Mouse (Mus musculus) mouse embryonic stem cell (cell line): Measurements from ENCODE around the gene Chkb.

Source experiments
- in situ Hi-C, 2 experiments: fragments of 300-500 bp; cut with MboI; formaldehyde crosslinking; loops; 1 replicate in 1 of 2; 3 replicates in 1 of 2; pipeline ENCODE4 v1.14.3; 2019 to 2020; ENCODE audit warnings: low sequenced_read_pairs in 2 of 2, low pct_unique_long_range_greater_than_20kb in 1 of 2, mixed read lengths in 1 of 2; ENCODE audit not compliant: unreplicated experiment in 1 of 2

Gene Chkb

GRCm38 (mm10) chr15:89429352-89430221, at the start of gene Chkb, which contains the start of the genes C730034F03Rik and Gm44502:
TSS of gene Chkb (minus strand) at chr15:89429908.
TSS of gene C730034F03Rik (plus strand) at chr15:89429589.
TSS of gene Gm44502 (minus strand) at chr15:89429696.
- in situ Hi-C loops = no loop called here

GRCm38 (mm10) chr15:89478622-89479021, 48.9 kb upstream of the Chkb start:
- in situ Hi-C loops = no loop called here

DNA sequence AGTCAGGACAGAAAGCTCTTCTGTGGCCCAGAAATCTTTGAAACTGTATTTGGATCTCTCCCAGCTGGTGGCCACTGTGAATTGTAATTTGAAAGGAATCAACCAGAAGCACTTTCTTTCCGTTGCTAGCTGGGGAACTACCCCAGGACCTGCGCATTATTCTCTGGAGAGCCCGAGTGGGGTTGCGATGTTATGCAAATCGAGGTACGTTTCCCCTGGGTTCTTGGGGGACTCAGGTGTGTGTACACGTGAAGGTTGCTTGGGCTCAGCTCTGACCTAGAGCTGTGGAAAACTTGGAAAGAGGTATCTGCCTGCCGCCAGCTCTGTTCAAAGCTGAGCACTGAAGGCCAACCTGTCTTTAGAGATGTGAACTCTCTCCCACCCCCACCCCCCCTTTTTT, 48.1 kb upstream of the Chkb start:
- in situ Hi-C loops = no loop called here

GRCm38 (mm10) chr15:89477091-89477491, 47.4 kb upstream of the Chkb start, which contains the start of gene Arsa:
TSS of gene Arsa (minus strand) at chr15:89477425.
- in situ Hi-C loops = no loop called here

DNA sequence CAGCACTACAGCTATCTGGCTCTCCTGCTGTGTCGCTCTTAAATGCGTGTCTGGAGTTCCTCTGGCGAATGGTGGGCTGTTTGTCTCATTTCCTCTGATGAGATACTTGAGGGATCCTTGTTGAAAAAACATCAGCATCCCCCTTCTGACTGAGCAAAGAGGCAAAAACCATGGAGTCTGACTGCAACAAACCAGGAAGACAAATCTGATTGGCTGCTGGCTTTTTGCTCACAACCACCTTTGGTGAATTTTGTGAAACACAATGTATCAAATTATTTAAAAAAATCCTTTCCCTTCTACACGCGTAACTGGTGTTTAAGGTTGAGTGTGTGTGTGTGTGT, 46.7 kb upstream of the Chkb start:
- in situ Hi-C loops = no loop called here

DNA sequence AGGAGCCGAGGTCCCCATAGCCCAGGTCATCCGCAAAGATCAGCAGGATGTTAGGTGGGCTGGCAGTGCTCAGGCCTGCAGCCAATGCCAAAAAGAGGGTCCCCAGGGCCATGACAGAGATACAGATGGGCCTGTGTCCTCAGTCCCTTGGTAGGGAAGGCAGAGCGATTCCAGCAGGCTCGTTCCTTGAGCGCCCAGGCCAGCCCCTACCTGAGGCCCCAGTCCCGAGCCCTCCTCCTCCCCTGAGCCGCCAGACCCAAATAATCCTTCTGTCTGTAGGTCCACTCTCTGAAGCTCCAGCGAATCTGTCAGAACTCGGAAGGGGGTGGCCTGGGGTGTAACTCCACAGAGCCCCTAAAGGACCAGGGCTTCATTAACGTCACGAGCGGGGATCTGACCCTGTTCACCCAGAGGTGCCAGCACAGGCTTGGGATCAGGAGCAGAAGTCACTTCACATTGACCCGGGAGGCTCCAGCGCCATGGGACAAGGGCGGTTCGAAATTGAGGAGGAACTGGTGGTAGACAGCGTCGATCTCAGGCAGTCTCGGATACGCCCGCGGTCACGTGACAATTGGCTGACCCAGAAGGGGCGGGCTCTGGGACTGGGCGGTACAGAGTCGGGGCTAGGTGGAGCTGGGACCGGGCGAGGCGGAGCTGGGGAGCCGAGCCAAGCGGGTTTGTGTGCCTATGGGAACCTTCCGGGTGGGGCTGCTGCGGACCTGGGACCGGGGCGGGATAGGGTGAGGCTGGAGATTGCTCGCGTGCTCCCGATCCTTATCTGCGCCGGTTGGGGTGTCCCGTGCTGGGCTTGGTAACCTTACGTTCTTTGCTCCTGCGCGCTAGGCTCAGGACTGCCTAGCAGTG, 46.1 kb upstream of the Chkb start:
- in situ Hi-C loops = no loop called here

- in situ Hi-C loops = no loop called here
These were observed 45.5 kb upstream of the Chkb start for GRCm38 (mm10) chr15:89475293-89475600.

- in situ Hi-C loops = no loop called here
These were observed 45.0 kb upstream of the Chkb start for GRCm38 (mm10) chr15:89474596-89475292.

GRCm38 (mm10) chr15:89473921-89474320, 44.2 kb upstream of the Chkb start:
- in situ Hi-C loops = no loop called here

- in situ Hi-C loops = no loop called here
These were observed 43.7 kb upstream of the Chkb start for GRCm38 (mm10) chr15:89473370-89473769.

DNA sequence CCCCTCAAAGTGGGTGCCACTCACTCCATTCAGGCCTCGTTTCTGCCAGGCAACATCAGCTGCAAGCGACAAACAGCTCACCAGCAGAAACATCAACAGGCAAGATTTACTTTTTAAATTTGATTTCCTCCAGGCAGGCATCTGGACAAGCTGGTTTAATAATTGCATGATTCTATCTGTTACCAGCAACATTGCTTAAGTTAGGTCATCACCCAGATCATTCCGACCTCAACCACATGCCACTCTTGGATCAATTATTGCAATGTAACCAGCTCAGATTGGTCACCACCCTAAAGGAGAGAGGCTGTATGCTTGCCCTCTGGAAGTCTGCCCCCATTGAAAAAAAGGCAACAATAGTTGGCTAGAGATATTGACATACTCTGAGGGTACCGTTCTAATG, 41.8 kb upstream of the Chkb start:
- in situ Hi-C loops = no loop called here

DNA sequence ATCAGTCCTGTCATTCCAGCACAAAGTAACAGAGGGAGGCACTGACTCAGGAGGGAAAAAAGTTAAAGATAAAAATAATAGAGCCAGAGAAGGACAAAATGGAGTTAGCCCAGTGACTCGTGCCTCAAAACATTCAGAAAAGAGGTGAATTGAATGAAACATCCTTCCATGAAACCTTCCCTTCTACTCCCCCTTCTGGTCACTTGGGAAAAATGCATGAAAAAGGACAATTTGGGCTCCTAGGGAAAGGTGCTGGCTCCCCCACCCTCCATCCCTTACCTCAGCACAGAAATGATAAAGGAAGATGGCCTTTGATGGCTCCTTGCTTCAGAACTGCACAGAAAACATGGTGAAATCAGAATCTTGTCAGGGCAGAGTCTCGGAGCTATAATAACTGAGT, 38.9 kb upstream of the Chkb start:
- in situ Hi-C loops = no loop called here

DNA sequence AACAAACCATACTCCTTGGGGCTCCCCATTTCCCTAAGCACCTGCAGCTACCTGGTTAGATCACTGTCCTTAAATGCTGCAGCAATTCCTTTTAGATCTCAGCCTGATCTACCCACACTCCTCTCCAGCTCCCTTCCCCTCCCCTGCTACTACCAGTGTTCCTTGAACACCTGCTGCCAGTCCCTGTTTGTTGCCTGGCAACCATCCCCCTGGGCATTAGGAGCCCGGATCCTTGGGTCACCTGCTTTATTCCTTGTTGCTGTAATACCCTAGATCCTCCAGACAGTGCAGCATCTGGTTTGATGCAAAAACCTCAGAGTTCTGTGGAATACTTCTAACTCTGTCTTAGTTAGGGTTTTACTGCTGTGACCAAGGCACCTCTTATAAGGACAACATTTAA, 35.3 kb upstream of the Chkb start:
- in situ Hi-C loops = no loop called here

GRCm38 (mm10) chr15:89463334-89464235, 33.9 kb upstream of the Chkb start:
- in situ Hi-C loops = no loop called here

- in situ Hi-C loops = no loop called here
These were observed 32.5 kb upstream of the Chkb start for GRCm38 (mm10) chr15:89462176-89462575.

DNA sequence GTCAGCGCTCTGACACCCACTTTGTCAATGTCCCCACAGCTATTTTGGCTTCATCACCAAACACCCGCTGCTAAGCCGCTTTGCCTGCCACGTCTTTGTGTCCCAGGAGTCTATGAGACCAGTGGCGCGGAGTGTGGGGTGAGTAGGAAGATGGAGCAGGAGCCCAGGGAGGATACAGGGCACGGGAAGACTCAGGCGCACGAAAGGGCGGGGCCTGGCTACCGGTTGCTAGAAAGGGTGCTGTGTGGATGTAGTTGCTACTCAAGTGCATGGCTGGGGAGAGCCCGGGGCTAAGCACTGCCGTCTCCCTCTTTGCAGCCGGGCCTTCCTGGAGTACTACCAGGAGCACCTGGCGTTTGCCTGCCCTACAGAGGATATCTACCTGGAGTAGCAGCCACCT, 31.6 kb upstream of the Chkb start:
- in situ Hi-C loops = no loop called here

DNA sequence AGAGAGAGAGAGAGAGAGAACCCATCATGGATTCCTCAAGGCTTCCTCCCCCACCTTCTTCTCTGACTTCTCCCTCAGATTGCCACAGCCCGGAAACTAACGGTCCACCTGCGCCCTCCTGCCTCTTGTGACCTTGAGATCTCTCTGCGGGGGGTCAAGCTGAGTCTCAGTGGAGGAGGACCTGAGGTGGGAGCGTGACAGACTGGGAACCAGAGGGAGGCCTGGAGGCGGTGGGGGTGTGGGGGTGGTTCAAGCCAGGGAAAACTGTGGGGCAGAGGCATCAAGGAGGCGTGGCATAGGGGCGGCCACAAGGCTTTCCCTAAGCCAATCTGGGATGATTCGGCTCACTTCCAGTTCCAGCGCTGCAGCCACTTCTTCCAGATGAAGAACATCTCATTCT, 30.6 kb upstream of the Chkb start:
- in situ Hi-C loops = no loop called here

GRCm38 (mm10) chr15:89459821-89460220, 30.1 kb upstream of the Chkb start:
- in situ Hi-C loops = no loop called here
